Mouse (Mus musculus) CH12.LX (cell line): Measurements from ENCODE around the gene Wdr72. TPM values are rescaled to one million over a fixed set of nuclear protein-coding genes. Genes with fewer than 3 reads are reported as not detected.

Experiments used
- DNase-seq: peaks from one replicate; pipeline ENCODE4 v3.0.0-alpha.2; 2013; ENCODE audit errors: extremely low read depth
- H3K27ac ChIP-seq: 2 replicates; pipeline ENCODE4 v1.5.1; 2012; ENCODE audit warnings: low read depth, mild to moderate bottlenecking, control low read depth, moderate library complexity; ENCODE audit not compliant: insufficient read depth
- H3K27me3 ChIP-seq: replicated peaks from 2 replicates; pipeline ENCODE3; 2012; ENCODE audit warnings: inconsistent platforms
- H3K36me3 ChIP-seq, 2 experiments: replicated peaks in 1 of 2; 2 replicates each; pipeline versions ENCODE3 to v1.6.1; 2012; ENCODE audit warnings: inconsistent platforms in 1 of 2, low read length in 1 of 2, mild to moderate bottlenecking in 1 of 2, mixed read lengths in 1 of 2, moderate library complexity in 1 of 2; ENCODE audit not compliant: control insufficient read depth in 1 of 2, insufficient read depth in 1 of 2
- H3K4me1 ChIP-seq, 2 experiments: 2 replicates each; pipeline ENCODE4 v1.6.1; 2012; ENCODE audit warnings: inconsistent platforms in 1 of 2, moderate library complexity in 1 of 2; ENCODE audit not compliant: insufficient read depth in 2 of 2, control insufficient read depth in 1 of 2
- H3K4me2 ChIP-seq: 2 replicates; pipeline ENCODE4 v1.6.1; 2012; ENCODE audit warnings: low read depth, mild to moderate bottlenecking, control low read depth; ENCODE audit not compliant: poor library complexity, insufficient read depth, severe bottlenecking
- H3K4me3 ChIP-seq, 3 experiments: fragments of 150-350 bp in 1 of 3; sonication (generic) in 1 of 3; replicated peaks in 1 of 3; 2 replicates each; pipeline versions ENCODE3 to v1.5.1; 2011 to 2012; ENCODE audit warnings: low read depth in 2 of 3, low read length in 2 of 3, mild to moderate bottlenecking in 2 of 3, moderate library complexity in 2 of 3, control low read depth in 1 of 3, improper control_type of control experiment in 1 of 3, inconsistent platforms in 1 of 3, mixed read lengths in 1 of 3; ENCODE audit not compliant: poor library complexity in 1 of 3
- H3K79me2 ChIP-seq: replicated peaks from 2 replicates; pipeline ENCODE4 v1.6.1; 2012; ENCODE audit warnings: mild to moderate bottlenecking, moderate library complexity; ENCODE audit not compliant: control insufficient read depth, poor library complexity, insufficient read depth, severe bottlenecking; ENCODE audit errors: extremely low read depth
- H3K9ac ChIP-seq: 2 replicates; pipeline ENCODE4 v1.6.1; 2012; ENCODE audit warnings: low read depth, mild to moderate bottlenecking, control low read depth, moderate library complexity; ENCODE audit not compliant: insufficient read depth
- H3K9me3 ChIP-seq: replicated peaks from 2 replicates; pipeline ENCODE3; 2012; ENCODE audit warnings: low read length, inconsistent platforms, mixed read lengths
- BHLHE40 ChIP-seq: IDR thresholded peaks from 2 replicates; pipeline ENCODE4 v1.6.1; 2011; ENCODE audit warnings: mild to moderate bottlenecking, low read depth, low read length, improper control_type of control experiment
- CHD1 ChIP-seq: IDR thresholded peaks from 2 replicates; pipeline ENCODE4 v1.6.1; 2012; ENCODE audit warnings: low read depth, low read length, improper control_type of control experiment, inconsistent platforms
- CHD2 ChIP-seq: IDR thresholded peaks from 2 replicates; pipeline ENCODE4 v1.6.1; 2011; ENCODE audit warnings: low read length, improper control_type of control experiment
- CTCF ChIP-seq, 2 experiments: IDR thresholded peaks in 1 of 2; conservative IDR thresholded peaks in 1 of 2; 2 replicates each; pipeline ENCODE4 v1.5.1; 2011 to 2012; ENCODE audit warnings: low read depth in 2 of 2, low read length in 2 of 2, improper control_type of control experiment in 1 of 2, inconsistent platforms in 1 of 2, mild to moderate bottlenecking in 1 of 2, moderate library complexity in 1 of 2
- ELF1 ChIP-seq: IDR thresholded peaks from 2 replicates; pipeline ENCODE4 v1.6.1; 2014; ENCODE audit warnings: low read depth, mild to moderate bottlenecking, inconsistent platforms, low read length, improper control_type of control experiment
- EP300 ChIP-seq: IDR thresholded peaks from 2 replicates; pipeline ENCODE4 v1.6.1; 2011; ENCODE audit warnings: low read length, improper control_type of control experiment
- ETS1 ChIP-seq: conservative IDR thresholded peaks from 2 replicates; pipeline ENCODE4 v1.6.1; 2012; ENCODE audit warnings: low read depth, mild to moderate bottlenecking, inconsistent platforms, low read length, improper control_type of control experiment, moderate library complexity
- IRF4 ChIP-seq: IDR thresholded peaks from 2 replicates; pipeline ENCODE4 v1.6.1; 2014; ENCODE audit warnings: low read depth, mild to moderate bottlenecking, inconsistent platforms, low read length, improper control_type of control experiment
- JUN ChIP-seq: IDR thresholded peaks from 2 replicates; pipeline ENCODE4 v1.6.1; 2011; ENCODE audit warnings: low read depth, mild to moderate bottlenecking, low read length, improper control_type of control experiment, moderate library complexity; ENCODE audit not compliant: insufficient read depth
- JUND ChIP-seq: conservative IDR thresholded peaks from 2 replicates; pipeline ENCODE4 v1.6.1; 2011; ENCODE audit warnings: low read depth, low read length, improper control_type of control experiment
- KAT2A ChIP-seq: IDR thresholded peaks from 2 replicates; pipeline ENCODE4 v1.6.1; 2012; ENCODE audit warnings: low read length, improper control_type of control experiment, inconsistent platforms; ENCODE audit not compliant: insufficient replicate concordance
- MAFK ChIP-seq: IDR thresholded peaks from 2 replicates; pipeline ENCODE4 v1.6.1; 2011; ENCODE audit warnings: low read length, improper control_type of control experiment; ENCODE audit not compliant: insufficient replicate concordance
- MAX ChIP-seq: IDR thresholded peaks from 2 replicates; pipeline ENCODE4 v1.6.1; 2011; ENCODE audit warnings: low read length, improper control_type of control experiment
- MAZ ChIP-seq: IDR thresholded peaks from 2 replicates; pipeline ENCODE4 v1.6.1; 2012; ENCODE audit warnings: low read depth, mild to moderate bottlenecking, inconsistent platforms, low read length, improper control_type of control experiment, moderate library complexity
- MEF2A ChIP-seq: IDR thresholded peaks from 2 replicates; pipeline ENCODE4 v1.6.1; 2014; ENCODE audit warnings: low read depth, mild to moderate bottlenecking, inconsistent platforms, low read length, improper control_type of control experiment, borderline replicate concordance
- MYC ChIP-seq: IDR thresholded peaks from 2 replicates; pipeline ENCODE4 v1.6.1; 2011; ENCODE audit warnings: low read depth, mild to moderate bottlenecking, improper control_type of control experiment, low read length
- NRF1 ChIP-seq: IDR thresholded peaks from 2 replicates; pipeline ENCODE4 v1.6.1; 2014; ENCODE audit warnings: low read depth, mild to moderate bottlenecking, inconsistent platforms, low read length, improper control_type of control experiment, moderate library complexity
- RAD21 ChIP-seq: IDR thresholded peaks from 2 replicates; pipeline ENCODE4 v1.6.1; 2011; ENCODE audit warnings: low read depth, mild to moderate bottlenecking, low read length, improper control_type of control experiment, moderate library complexity
- RCOR1 ChIP-seq: conservative IDR thresholded peaks from 2 replicates; pipeline ENCODE4 v1.6.1; 2012; ENCODE audit warnings: low read depth, mild to moderate bottlenecking, inconsistent platforms, low read length, improper control_type of control experiment
- SIN3A ChIP-seq: IDR thresholded peaks from 2 replicates; pipeline ENCODE4 v1.6.1; 2012; ENCODE audit warnings: low read length, improper control_type of control experiment, inconsistent platforms
- SMC3 ChIP-seq: IDR thresholded peaks from 2 replicates; pipeline ENCODE4 v1.6.1; 2011; ENCODE audit warnings: low read depth, low read length, improper control_type of control experiment
- TBP ChIP-seq: conservative IDR thresholded peaks from 2 replicates; pipeline ENCODE4 v1.6.1; 2011; ENCODE audit warnings: low read depth, low read length, improper control_type of control experiment
- TCF12 ChIP-seq: IDR thresholded peaks from 2 replicates; pipeline ENCODE4 v1.6.1; 2014; ENCODE audit warnings: low read depth, mild to moderate bottlenecking, inconsistent platforms, low read length, improper control_type of control experiment
- UBTF ChIP-seq: IDR thresholded peaks from 2 replicates; pipeline ENCODE4 v1.6.1; 2012; ENCODE audit warnings: low read depth, mild to moderate bottlenecking, inconsistent platforms, low read length, improper control_type of control experiment, moderate library complexity
- USF1 ChIP-seq: IDR thresholded peaks from 2 replicates; pipeline ENCODE4 v1.6.1; 2014; ENCODE audit warnings: low read depth, mild to moderate bottlenecking, inconsistent platforms, low read length, improper control_type of control experiment
- USF2 ChIP-seq: conservative IDR thresholded peaks from 2 replicates; pipeline ENCODE4 v1.6.1; 2011; ENCODE audit warnings: low read depth, low read length, improper control_type of control experiment
- ZKSCAN1 ChIP-seq: IDR thresholded peaks from 2 replicates; pipeline ENCODE4 v1.6.1; 2012; ENCODE audit warnings: low read depth, inconsistent platforms, low read length, improper control_type of control experiment, borderline replicate concordance
- ZMIZ1 ChIP-seq: IDR thresholded peaks from 2 replicates; pipeline ENCODE4 v1.6.1; 2012; ENCODE audit warnings: low read depth, mild to moderate bottlenecking, inconsistent platforms, low read length, improper control_type of control experiment
- ZNF384 ChIP-seq: IDR thresholded peaks from 2 replicates; pipeline ENCODE4 v1.6.1; 2012; ENCODE audit warnings: low read depth, low read length, improper control_type of control experiment, inconsistent platforms
- dilution Hi-C: fragments of 300-500 bp; cut with MboI; formaldehyde crosslinking; loops from 2 replicates; pipeline ENCODE4 v1.14.3; 2020; ENCODE audit warnings: low sequenced_read_pairs; ENCODE audit not compliant: extremely low pct_unique_long_range_greater_than_20kb, extremely low pct_ligation_motif_present
- in situ Hi-C: fragments of 300-500 bp; cut with MboI; formaldehyde crosslinking; loops from 3 replicates; pipeline ENCODE4 v1.14.3; 2019; ENCODE audit warnings: low sequenced_read_pairs, low pct_ligation_motif_present, low pct_unique_long_range_greater_than_20kb, mixed read lengths
- polyA plus RNA-seq: library from polyadenylated mRNA; unstranded; fragments of >175 nt; gene quantifications from 2 replicates; pipeline ENCODE4 v1.2.1, GENCODE M21; 2012; ENCODE audit warnings: low read depth; ENCODE audit not compliant: insufficient read length
- total RNA-seq, 2 experiments: library from RNA; depleted of rRNA; stranded (reverse); fragments of 300-350 nt in 1 of 2; fragments of >200 nt in 1 of 2; gene quantifications; 2 replicates each; pipeline ENCODE4 v1.2.3; 2012 to 2014

The Wdr72 gene
- total and polyA plus RNA-seq, 3 experiments, result 0.04 TPM; not detected in 2

DNA sequence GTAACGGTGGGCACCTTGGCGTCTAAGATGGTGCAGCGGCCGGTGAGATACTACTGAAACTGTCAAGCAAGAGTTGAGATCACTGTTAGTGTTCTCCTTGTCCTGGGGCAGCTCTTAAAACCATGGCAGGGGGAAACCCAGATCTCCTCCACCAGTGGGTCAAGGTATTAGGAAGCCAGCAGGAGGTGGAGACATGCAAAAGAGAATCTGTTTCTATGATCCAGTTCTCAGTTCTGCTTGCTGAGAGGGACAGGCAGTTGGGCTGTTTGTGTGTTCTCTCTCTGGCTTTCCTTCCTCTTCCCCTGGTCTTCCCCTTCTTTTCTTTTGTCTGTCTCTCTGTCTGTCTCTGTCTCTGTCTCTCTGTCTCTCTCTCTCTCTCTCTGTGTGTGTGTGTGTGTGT, 35.0 kb downstream of the Wdr72 start:
- Histone ChIP-seq H3K4me3 (no peak overlapping the region), H3K36me3 (no peaks in the 10 kb centered on the region), H3K4me2 (peak overlapping the region; percentile 45), H3K79me2 (no peaks in the 10 kb centered on the region), H3K9me3 (no peaks in the 10 kb centered on the region), H3K27ac (no peak overlapping the region), H3K27me3 (no peaks in the 10 kb centered on the region), H3K4me1 (peaks cover 4 to 21% of the 10 kb centered on the region in 2 experiments; a peak in 3 of 4 replicates), H3K9ac (no peak overlapping the region)
- DNase-seq, result peak; percentile 75
- TF ChIP-seq EP300, result 0 out of 2 replicates have a peak, but pooled peaks have one; percentile 29
- TF ChIP-seq TBP, result no peak
- no peak for TF ChIP-seq RCOR1
- TF ChIP-seq JUN, result 0 out of 2 replicates have a peak, but pooled peaks have one; percentile 9
- TF ChIP-seq ELF1, result 0 out of 2 replicates have a peak, but pooled peaks have one; percentile 27
- TF ChIP-seq CHD2, result no peak
- peak; percentile 75 for TF ChIP-seq IRF4
- no peak for TF ChIP-seq NRF1
- no peak for TF ChIP-seq ETS1
- TF ChIP-seq SIN3A, result no peak
- no peak for TF ChIP-seq ZMIZ1
- no peak for TF ChIP-seq KAT2A
- dilution Hi-C loops, result no loop called here
- in situ Hi-C loops, result no loop called here

DNA sequence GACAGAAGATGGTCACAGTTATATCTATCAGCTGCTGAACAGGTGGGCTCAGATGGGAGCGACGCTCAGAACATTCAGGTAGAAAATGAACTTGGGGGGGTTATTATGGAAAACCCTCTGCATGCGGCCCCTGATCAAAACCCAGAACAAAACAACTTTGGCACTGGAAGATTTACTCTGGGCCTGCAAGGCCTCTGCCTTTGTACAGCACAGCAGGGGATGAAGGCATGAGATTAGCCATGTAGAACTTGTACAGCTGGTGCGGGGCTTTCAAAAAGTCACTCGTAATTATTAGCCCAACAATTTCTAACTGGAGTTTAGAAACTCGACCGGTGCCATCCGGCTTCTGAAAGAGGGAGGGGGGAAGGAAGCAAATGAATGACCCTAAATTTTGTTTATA, 38.1 kb downstream of the Wdr72 start:
- Histone ChIP-seq H3K4me2 (no peak overlapping the region), H3K4me1 (peaks cover 4 to 18% of the 10 kb centered on the region in 2 experiments; a peak in 3 of 4 replicates), H3K27ac (no peak overlapping the region), H3K9ac (no peak overlapping the region), H3K4me3 (no peak overlapping the region), H3K36me3 (no peaks in the 10 kb centered on the region), H3K79me2 (no peaks in the 10 kb centered on the region), H3K9me3 (no peaks in the 10 kb centered on the region), H3K27me3 (no peaks in the 10 kb centered on the region)
- dilution Hi-C loops, result no loop called here
- in situ Hi-C loops, result no loop called here
- no peak for DNase-seq
- TF ChIP-seq SMC3 (no peak), USF2 (no peak), EP300 (no peak), MAX (no peak), RAD21 (no peak), UBTF (no peak), MAFK (no peak), MAZ (no peak), ZKSCAN1 (no peak), USF1 (no peak), CHD2 (no peak), MYC (no peak), ZNF384 (no peak), BHLHE40 (no peak), MEF2A (no peak), CTCF (conservative IDR thresholded peaks at IDR 0.05 in 1 of 2, IDR thresholded peaks at IDR 0.05 in 1 of 2; ENCODE audit: low read depth in 2 of 2, low read length in 2 of 2) (no peak), TCF12 (no peak), CHD1 (no peak), ZMIZ1 (no peak), JUND (no peak)
